Mouse (Mus musculus) CH12.LX (cell line): ENCODE data around the gene Nfatc2. TPM values are rescaled to one million over a fixed set of nuclear protein-coding genes. Genes with fewer than 3 reads are reported as not detected.

Experiments
- DNase-seq: peaks from one replicate; pipeline ENCODE4 v3.0.0-alpha.2; 2013; ENCODE audit errors: extremely low read depth
- H3K27ac ChIP-seq: 2 replicates; pipeline ENCODE4 v1.5.1; 2012; ENCODE audit warnings: low read depth, mild to moderate bottlenecking, control low read depth, moderate library complexity; ENCODE audit not compliant: insufficient read depth
- H3K27me3 ChIP-seq: replicated peaks from 2 replicates; pipeline ENCODE3; 2012; ENCODE audit warnings: inconsistent platforms
- H3K36me3 ChIP-seq, 2 experiments: replicated peaks in 1 of 2; 2 replicates each; pipeline versions ENCODE3 to v1.6.1; 2012; ENCODE audit warnings: inconsistent platforms in 1 of 2, low read length in 1 of 2, mild to moderate bottlenecking in 1 of 2, mixed read lengths in 1 of 2, moderate library complexity in 1 of 2; ENCODE audit not compliant: control insufficient read depth in 1 of 2, insufficient read depth in 1 of 2
- H3K4me1 ChIP-seq, 2 experiments: 2 replicates each; pipeline ENCODE4 v1.6.1; 2012; ENCODE audit warnings: inconsistent platforms in 1 of 2, moderate library complexity in 1 of 2; ENCODE audit not compliant: insufficient read depth in 2 of 2, control insufficient read depth in 1 of 2
- H3K4me2 ChIP-seq: 2 replicates; pipeline ENCODE4 v1.6.1; 2012; ENCODE audit warnings: low read depth, mild to moderate bottlenecking, control low read depth; ENCODE audit not compliant: poor library complexity, insufficient read depth, severe bottlenecking
- H3K4me3 ChIP-seq, 3 experiments: fragments of 150-350 bp in 1 of 3; sonication (generic) in 1 of 3; replicated peaks in 1 of 3; 2 replicates each; pipeline versions ENCODE3 to v1.5.1; 2011 to 2012; ENCODE audit warnings: low read depth in 2 of 3, low read length in 2 of 3, mild to moderate bottlenecking in 2 of 3, moderate library complexity in 2 of 3, control low read depth in 1 of 3, improper control_type of control experiment in 1 of 3, inconsistent platforms in 1 of 3, mixed read lengths in 1 of 3; ENCODE audit not compliant: poor library complexity in 1 of 3
- H3K79me2 ChIP-seq: replicated peaks from 2 replicates; pipeline ENCODE4 v1.6.1; 2012; ENCODE audit warnings: mild to moderate bottlenecking, moderate library complexity; ENCODE audit not compliant: control insufficient read depth, poor library complexity, insufficient read depth, severe bottlenecking; ENCODE audit errors: extremely low read depth
- H3K9ac ChIP-seq: 2 replicates; pipeline ENCODE4 v1.6.1; 2012; ENCODE audit warnings: low read depth, mild to moderate bottlenecking, control low read depth, moderate library complexity; ENCODE audit not compliant: insufficient read depth
- H3K9me3 ChIP-seq: replicated peaks from 2 replicates; pipeline ENCODE3; 2012; ENCODE audit warnings: low read length, inconsistent platforms, mixed read lengths
- BHLHE40 ChIP-seq: IDR thresholded peaks from 2 replicates; pipeline ENCODE4 v1.6.1; 2011; ENCODE audit warnings: mild to moderate bottlenecking, low read depth, low read length, improper control_type of control experiment
- CHD2 ChIP-seq: IDR thresholded peaks from 2 replicates; pipeline ENCODE4 v1.6.1; 2011; ENCODE audit warnings: low read length, improper control_type of control experiment
- E2F4 ChIP-seq: IDR thresholded peaks from 2 replicates; pipeline ENCODE4 v1.6.1; 2011; ENCODE audit warnings: low read depth, low read length, improper control_type of control experiment; ENCODE audit not compliant: insufficient replicate concordance
- ELF1 ChIP-seq: IDR thresholded peaks from 2 replicates; pipeline ENCODE4 v1.6.1; 2014; ENCODE audit warnings: low read depth, mild to moderate bottlenecking, inconsistent platforms, low read length, improper control_type of control experiment
- EP300 ChIP-seq: IDR thresholded peaks from 2 replicates; pipeline ENCODE4 v1.6.1; 2011; ENCODE audit warnings: low read length, improper control_type of control experiment
- ETS1 ChIP-seq: conservative IDR thresholded peaks from 2 replicates; pipeline ENCODE4 v1.6.1; 2012; ENCODE audit warnings: low read depth, mild to moderate bottlenecking, inconsistent platforms, low read length, improper control_type of control experiment, moderate library complexity
- IRF4 ChIP-seq: IDR thresholded peaks from 2 replicates; pipeline ENCODE4 v1.6.1; 2014; ENCODE audit warnings: low read depth, mild to moderate bottlenecking, inconsistent platforms, low read length, improper control_type of control experiment
- JUN ChIP-seq: IDR thresholded peaks from 2 replicates; pipeline ENCODE4 v1.6.1; 2011; ENCODE audit warnings: low read depth, mild to moderate bottlenecking, low read length, improper control_type of control experiment, moderate library complexity; ENCODE audit not compliant: insufficient read depth
- JUND ChIP-seq: conservative IDR thresholded peaks from 2 replicates; pipeline ENCODE4 v1.6.1; 2011; ENCODE audit warnings: low read depth, low read length, improper control_type of control experiment
- MAFK ChIP-seq: IDR thresholded peaks from 2 replicates; pipeline ENCODE4 v1.6.1; 2011; ENCODE audit warnings: low read length, improper control_type of control experiment; ENCODE audit not compliant: insufficient replicate concordance
- MAZ ChIP-seq: IDR thresholded peaks from 2 replicates; pipeline ENCODE4 v1.6.1; 2012; ENCODE audit warnings: low read depth, mild to moderate bottlenecking, inconsistent platforms, low read length, improper control_type of control experiment, moderate library complexity
- MXI1 ChIP-seq: IDR thresholded peaks from 2 replicates; pipeline ENCODE4 v1.6.1; 2011; ENCODE audit warnings: mild to moderate bottlenecking, low read depth, low read length, improper control_type of control experiment
- NRF1 ChIP-seq: IDR thresholded peaks from 2 replicates; pipeline ENCODE4 v1.6.1; 2014; ENCODE audit warnings: low read depth, mild to moderate bottlenecking, inconsistent platforms, low read length, improper control_type of control experiment, moderate library complexity
- PAX5 ChIP-seq: IDR thresholded peaks from 2 replicates; pipeline ENCODE4 v1.6.1; 2012; ENCODE audit warnings: low read length, inconsistent platforms, mixed read lengths
- POLR2A ChIP-seq: IDR thresholded peaks from 2 replicates; pipeline ENCODE4 v1.6.1; 2011; ENCODE audit warnings: low read depth, mild to moderate bottlenecking, improper control_type of control experiment, low read length
- SMC3 ChIP-seq: IDR thresholded peaks from 2 replicates; pipeline ENCODE4 v1.6.1; 2011; ENCODE audit warnings: low read depth, low read length, improper control_type of control experiment
- TBP ChIP-seq: conservative IDR thresholded peaks from 2 replicates; pipeline ENCODE4 v1.6.1; 2011; ENCODE audit warnings: low read depth, low read length, improper control_type of control experiment
- USF1 ChIP-seq: IDR thresholded peaks from 2 replicates; pipeline ENCODE4 v1.6.1; 2014; ENCODE audit warnings: low read depth, mild to moderate bottlenecking, inconsistent platforms, low read length, improper control_type of control experiment
- ZMIZ1 ChIP-seq: IDR thresholded peaks from 2 replicates; pipeline ENCODE4 v1.6.1; 2012; ENCODE audit warnings: low read depth, mild to moderate bottlenecking, inconsistent platforms, low read length, improper control_type of control experiment
- ZNF384 ChIP-seq: IDR thresholded peaks from 2 replicates; pipeline ENCODE4 v1.6.1; 2012; ENCODE audit warnings: low read depth, low read length, improper control_type of control experiment, inconsistent platforms
- dilution Hi-C: fragments of 300-500 bp; cut with MboI; formaldehyde crosslinking; loops from 2 replicates; pipeline ENCODE4 v1.14.3; 2020; ENCODE audit warnings: low sequenced_read_pairs; ENCODE audit not compliant: extremely low pct_unique_long_range_greater_than_20kb, extremely low pct_ligation_motif_present
- in situ Hi-C: fragments of 300-500 bp; cut with MboI; formaldehyde crosslinking; loops from 3 replicates; pipeline ENCODE4 v1.14.3; 2019; ENCODE audit warnings: low sequenced_read_pairs, low pct_ligation_motif_present, low pct_unique_long_range_greater_than_20kb, mixed read lengths
- polyA plus RNA-seq: library from polyadenylated mRNA; unstranded; fragments of >175 nt; gene quantifications from 2 replicates; pipeline ENCODE4 v1.2.1, GENCODE M21; 2012; ENCODE audit warnings: low read depth; ENCODE audit not compliant: insufficient read length
- total RNA-seq, 2 experiments: library from RNA; depleted of rRNA; stranded (reverse); fragments of 300-350 nt in 1 of 2; fragments of >200 nt in 1 of 2; gene quantifications; 2 replicates each; pipeline ENCODE4 v1.2.3; 2012 to 2014

Nfatc2 gene
- total and polyA plus RNA-seq, 3 experiments: 1.8 to 4.8 (median 3.6) TPM

- no peak overlapping the region for H3K4me2 ChIP-seq
- H3K4me1 ChIP-seq: peaks cover 10 to 72% of the 10 kb centered on the region in 2 experiments
- no peaks in the 10 kb centered on the region for H3K27me3 ChIP-seq
- H3K27ac ChIP-seq: no peak overlapping the region
- no peak overlapping the region for H3K4me3 ChIP-seq
- no peaks in the 10 kb centered on the region for H3K9me3 ChIP-seq
- DNase-seq: no peak
- no peaks in the 10 kb centered on the region for H3K79me2 ChIP-seq
- dilution Hi-C loops: no loop called here
- peaks cover 34 to 74% of the 10 kb centered on the region in 2 experiments for H3K36me3 ChIP-seq
- TF ChIP-seq MAZ (no peak), EP300 (no peak), SMC3 (no peak), ETS1 (no peak), NRF1 (no peak), JUN (no peak), ELF1 (no peak), MXI1 (no peak), ZMIZ1 (no peak), JUND (no peak), CHD2 (no peak), MAFK (no peak), POLR2A (no peak), BHLHE40 (no peak), E2F4 (no peak), ZNF384 (no peak), USF1 (no peak), PAX5 (no peak), IRF4 (no peak), TBP (no peak)
- no peak overlapping the region for H3K9ac ChIP-seq
- in situ Hi-C loops: no loop called here
Observed at GRCm38 (mm10) chr2:168526547-168527429, 74.7 kb downstream of the Nfatc2 start.

GRCm38 (mm10) chr2:168525391-168526154 is 75.9 kb downstream of the Nfatc2 start:
- in situ Hi-C loops (no loop called here), dilution Hi-C loops (no loop called here)
- H3K4me2 ChIP-seq: no peak overlapping the region
- H3K79me2 ChIP-seq: no peaks in the 10 kb centered on the region
- no peak for DNase-seq
- peaks cover 28 to 75% of the 10 kb centered on the region in 2 experiments for H3K36me3 ChIP-seq
- H3K4me3 ChIP-seq: no peak overlapping the region
- no peak for TF ChIP-seq MAFK
- H3K27me3 ChIP-seq: no peaks in the 10 kb centered on the region
- no peak overlapping the region for H3K9ac ChIP-seq
- H3K4me1 ChIP-seq: peaks cover 10 to 81% of the 10 kb centered on the region in 2 experiments
- H3K27ac ChIP-seq: no peak overlapping the region
- no peaks in the 10 kb centered on the region for H3K9me3 ChIP-seq
